Mouse (Mus musculus) heart, embryonic 16.5 days (tissue): ENCODE data around the gene Slc50a1. TPM values are rescaled to one million over a fixed set of nuclear protein-coding genes. Genes with fewer than 3 reads are reported as not detected.

Experiments
- ATAC-seq: fragments of 200-750 bp; cut with Nextera tagmentation; replicated peaks from 2 replicates; pipeline ENCODE4 v1.8.0; 2017; ENCODE audit warnings: moderate number of reproducible peaks; ENCODE audit not compliant: insufficient read depth, low FRiP score; ENCODE audit errors: extremely low read depth
- H3K27ac ChIP-seq: fragments of 300-500 bp; sonication (generic); 2 replicates; pipeline ENCODE4 v1.5.1; 2014; ENCODE audit warnings: mild to moderate bottlenecking, low read length, control low read depth, moderate library complexity
- H3K27me3 ChIP-seq: fragments of 300-500 bp; sonication (generic); 2 replicates; pipeline ENCODE4 v1.6.1; 2014; ENCODE audit warnings: low read length, mixed read lengths; ENCODE audit not compliant: control insufficient read depth, insufficient read depth
- H3K36me3 ChIP-seq: fragments of 300-500 bp; sonication (generic); 2 replicates; pipeline ENCODE4 v1.6.1; 2014; ENCODE audit not compliant: control insufficient read depth, insufficient read depth
- H3K4me1 ChIP-seq: fragments of 300-500 bp; sonication (generic); 2 replicates; pipeline ENCODE4 v1.6.1; 2014; ENCODE audit warnings: low read length, mixed read lengths; ENCODE audit not compliant: control insufficient read depth, insufficient read depth
- H3K4me2 ChIP-seq: fragments of 300-500 bp; sonication (generic); 2 replicates; pipeline ENCODE4 v1.6.1; 2014; ENCODE audit warnings: low read depth, mild to moderate bottlenecking, control low read depth, low read length
- H3K4me3 ChIP-seq: fragments of 300-500 bp; sonication (generic); 2 replicates; pipeline ENCODE4 v1.5.1; 2014; ENCODE audit warnings: mild to moderate bottlenecking, control low read depth, low read length
- H3K9ac ChIP-seq: fragments of 300-500 bp; sonication (generic); 2 replicates; pipeline ENCODE4 v1.6.1; 2014; ENCODE audit warnings: low read length, control low read depth
- H3K9me3 ChIP-seq: fragments of 300-500 bp; sonication (generic); replicated peaks from 2 replicates; pipeline ENCODE4 v1.6.1; 2016; ENCODE audit warnings: low read length; ENCODE audit not compliant: control insufficient read depth
- WGBS: fragments of 180-500 bp; shearing (Covaris S2); extraction: QIAGEN DNeasy Blood & Tissue Kit; methylation state at CpG from one replicate; pipeline ENCODE4 v1.1.7; 2014; 5-methylcytosine and 5-hydroxymethylcytosine counted together
- polyA plus RNA-seq: library from polyadenylated mRNA; unstranded; fragments of >200 nt; fragmentation: Nextera tagmentation; extraction: Ambion mirVana; gene quantifications from 2 replicates; pipeline ENCODE4 v1.2.1, GENCODE M21; 2015

Slc50a1 gene
- polyA plus RNA-seq, 1 experiment from 2014 or later, result 44.8 TPM

- H3K4me2 ChIP-seq, result peak overlapping the region; percentile 98
- peaks cover 12% of the 10 kb centered on the region for H3K36me3 ChIP-seq
- H3K9ac ChIP-seq, result peak overlapping the region; percentile 83
- H3K4me1 ChIP-seq, result peaks cover 28% of the 10 kb centered on the region
- 41% methylated on average over 7 of the region's 7 CpGs for WGBS
- peak overlapping the region; percentile 91 for H3K27ac ChIP-seq
- H3K4me3 ChIP-seq, result peak overlapping the region; percentile 69
- peaks cover 2% of the 10 kb centered on the region; the same call in 1 of the 2 replicates for H3K27me3 ChIP-seq
- no peaks in the 10 kb centered on the region for H3K9me3 ChIP-seq
- peak; percentile 11 for ATAC-seq
These were observed 7.7 kb upstream of the Slc50a1 start for GRCm38 (mm10) chr3:89278107-89278506.

DNA sequence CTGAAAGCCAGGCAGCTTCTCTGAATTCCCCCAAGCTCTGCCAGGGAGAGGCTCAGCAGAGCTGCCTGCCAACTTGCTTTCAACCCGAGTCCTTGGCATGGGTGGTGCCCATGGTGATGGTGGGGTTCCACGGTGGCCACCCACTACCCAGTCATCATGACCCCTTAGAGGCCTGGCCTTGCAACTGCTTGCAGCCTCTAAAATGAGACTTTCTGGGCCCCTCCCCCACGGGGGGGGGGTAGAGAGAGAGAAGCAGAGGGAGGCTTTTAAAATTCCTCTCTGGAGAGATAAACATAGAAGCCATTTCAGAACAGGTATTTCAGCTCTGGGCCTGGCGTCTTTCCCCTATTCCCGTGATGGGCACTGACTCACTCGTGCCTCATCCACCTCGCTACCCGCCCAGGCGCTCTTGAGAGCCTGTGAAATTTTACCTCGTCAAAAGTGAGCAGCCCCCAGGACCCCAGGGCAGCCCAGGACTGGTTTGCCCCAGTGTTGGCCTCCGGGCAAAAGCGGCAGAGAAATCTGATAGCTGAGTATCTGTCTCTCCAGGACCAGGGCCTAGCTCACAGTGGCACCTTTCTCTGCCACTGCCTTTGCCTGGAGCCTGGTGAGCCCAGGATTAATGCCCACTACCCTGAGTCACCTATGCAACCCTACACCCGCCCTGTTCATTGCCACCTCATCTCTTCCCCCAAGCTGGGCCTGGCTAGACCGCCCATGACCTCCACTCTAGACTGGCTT, 7.1 kb upstream of the Slc50a1 start:
- H3K4me1 ChIP-seq, result peaks cover 28% of the 10 kb centered on the region
- WGBS, result 23% methylated on average over 14 of the region's 14 CpGs
- no peaks in the 10 kb centered on the region for H3K9me3 ChIP-seq
- ATAC-seq, result peak; percentile 6; the same call in 1 of the 2 replicates
- H3K4me2 ChIP-seq, result peak overlapping the region; percentile 98
- peak overlapping the region; percentile 83 for H3K9ac ChIP-seq
- peak overlapping the region; percentile 91 for H3K27ac ChIP-seq
- peaks cover 15% of the 10 kb centered on the region for H3K36me3 ChIP-seq
- H3K27me3 ChIP-seq, result no peaks in the 10 kb centered on the region
- peak overlapping the region; percentile 69 for H3K4me3 ChIP-seq

- ATAC-seq, result no peak
- Histone ChIP-seq H3K9me3 (no peaks in the 10 kb centered on the region), H3K4me1 (peaks cover 27% of the 10 kb centered on the region), H3K9ac (no peak overlapping the region), H3K4me2 (peak overlapping the region; percentile 98; the same call in 1 of the 2 replicates), H3K36me3 (peaks cover 21% of the 10 kb centered on the region), H3K4me3 (no peak overlapping the region), H3K27me3 (no peaks in the 10 kb centered on the region), H3K27ac (no peak overlapping the region)
- WGBS, result 87% methylated on average over 13 of the region's 13 CpGs
These were observed 5.7 kb upstream of the Slc50a1 start for GRCm38 (mm10) chr3:89276061-89276460.

GRCm38 (mm10) chr3:89271760-89272159, 1.4 kb upstream of the Slc50a1 start:
- ATAC-seq, result no peak
- Histone ChIP-seq H3K4me1 (peaks cover 37% of the 10 kb centered on the region), H3K4me3 (no peak overlapping the region), H3K27me3 (no peaks in the 10 kb centered on the region), H3K36me3 (peaks cover 21% of the 10 kb centered on the region), H3K27ac (no peak overlapping the region), H3K9ac (no peak overlapping the region), H3K9me3 (no peaks in the 10 kb centered on the region), H3K4me2 (no peak overlapping the region)
- WGBS, result 43% methylated on average over 6 of the region's 6 CpGs

GRCm38 (mm10) chr3:89270891-89271290, 521 bp upstream of the Slc50a1 start:
- Histone ChIP-seq H3K9me3 (no peaks in the 10 kb centered on the region), H3K27ac (peak overlapping the region; percentile 85), H3K36me3 (peaks cover 20% of the 10 kb centered on the region), H3K4me2 (peak overlapping the region; percentile 82), H3K27me3 (no peaks in the 10 kb centered on the region), H3K4me3 (peak overlapping the region; percentile 69; the same call in 1 of the 2 replicates), H3K9ac (peak overlapping the region; percentile 77), H3K4me1 (peaks cover 37% of the 10 kb centered on the region)
- no peak for ATAC-seq
- WGBS, result 48% methylated on average over 6 of the region's 6 CpGs

DNA sequence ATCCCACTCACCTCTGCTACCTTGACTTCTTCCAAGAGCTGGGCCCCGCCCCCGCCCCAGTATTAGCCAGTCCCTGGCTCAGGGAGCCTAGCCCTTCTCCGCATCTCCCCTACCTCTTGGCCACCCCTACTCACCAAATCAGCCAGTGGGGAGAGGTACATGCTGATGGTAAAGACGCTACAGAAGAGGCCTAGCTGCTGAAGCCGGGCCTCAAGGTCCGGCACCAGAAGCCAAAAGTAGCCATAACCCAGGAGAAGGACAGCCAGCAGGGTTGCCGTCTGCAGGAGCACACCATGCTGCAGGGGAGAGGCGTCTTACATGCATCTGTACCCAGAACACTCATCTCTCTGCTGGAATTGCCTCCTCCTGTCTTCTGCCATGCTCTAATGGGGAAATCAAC, 1.5 kb downstream of the Slc50a1 start:
- Histone ChIP-seq H3K9ac (no peak overlapping the region; the same call in 1 of the 2 replicates), H3K36me3 (peaks cover 9% of the 10 kb centered on the region), H3K4me2 (peak overlapping the region; percentile 82), H3K4me1 (peaks cover 38% of the 10 kb centered on the region), H3K4me3 (no peak overlapping the region), H3K27ac (no peak overlapping the region), H3K27me3 (no peaks in the 10 kb centered on the region), H3K9me3 (no peaks in the 10 kb centered on the region)
- no peak for ATAC-seq
- 71% methylated on average over 8 of the region's 8 CpGs for WGBS

DNA sequence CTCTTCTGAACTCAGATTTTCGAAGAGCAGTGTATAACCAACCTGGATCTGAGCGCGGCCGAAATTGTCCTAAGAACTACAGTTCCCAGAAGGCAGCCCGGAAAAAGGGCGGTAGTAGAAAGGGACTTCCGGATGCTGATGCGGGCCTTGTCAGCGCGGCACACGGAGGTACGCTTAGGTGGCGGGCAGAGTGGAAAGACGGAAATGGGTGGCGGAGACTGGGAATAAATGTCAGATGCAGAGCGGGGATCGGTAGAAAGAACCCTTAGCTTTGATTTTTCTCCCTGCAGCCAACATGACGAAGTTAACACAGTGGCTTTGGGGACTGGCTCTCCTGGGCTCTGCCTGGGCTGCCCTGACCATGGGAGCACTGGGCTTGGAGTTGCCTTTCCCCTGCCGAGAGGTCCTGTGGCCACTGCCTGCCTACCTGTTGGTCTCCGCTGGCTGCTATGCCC, 3.9 kb downstream of the Slc50a1 start:
- H3K27ac ChIP-seq, result peak overlapping the region; percentile 75
- H3K9me3 ChIP-seq, result no peaks in the 10 kb centered on the region
- H3K4me1 ChIP-seq, result peaks cover 35% of the 10 kb centered on the region
- H3K36me3 ChIP-seq, result no peaks in the 10 kb centered on the region
- H3K27me3 ChIP-seq, result no peaks in the 10 kb centered on the region
- peak overlapping the region; percentile 72 for H3K4me3 ChIP-seq
- H3K9ac ChIP-seq, result peak overlapping the region; percentile 90
- under 1% methylated on average over 20 of the region's 20 CpGs for whole genome bisulfite sequencing
- peak overlapping the region; percentile 81 for H3K4me2 ChIP-seq
- peak; percentile 79 for ATAC-seq

GRCm38 (mm10) chr3:89262417-89262816, 8.0 kb downstream of the Slc50a1 start:
- 50% methylated on average over 10 of the region's 10 CpGs for WGBS
- no peak overlapping the region for H3K4me2 ChIP-seq
- no peaks in the 10 kb centered on the region for H3K27me3 ChIP-seq
- no peak overlapping the region for H3K4me3 ChIP-seq
- no peak for ATAC-seq
- peak overlapping the region; percentile 33 for H3K27ac ChIP-seq
- H3K36me3 ChIP-seq, result no peaks in the 10 kb centered on the region
- no peak overlapping the region for H3K9ac ChIP-seq
- H3K4me1 ChIP-seq, result peaks cover 10% of the 10 kb centered on the region
- H3K9me3 ChIP-seq, result no peaks in the 10 kb centered on the region

DNA sequence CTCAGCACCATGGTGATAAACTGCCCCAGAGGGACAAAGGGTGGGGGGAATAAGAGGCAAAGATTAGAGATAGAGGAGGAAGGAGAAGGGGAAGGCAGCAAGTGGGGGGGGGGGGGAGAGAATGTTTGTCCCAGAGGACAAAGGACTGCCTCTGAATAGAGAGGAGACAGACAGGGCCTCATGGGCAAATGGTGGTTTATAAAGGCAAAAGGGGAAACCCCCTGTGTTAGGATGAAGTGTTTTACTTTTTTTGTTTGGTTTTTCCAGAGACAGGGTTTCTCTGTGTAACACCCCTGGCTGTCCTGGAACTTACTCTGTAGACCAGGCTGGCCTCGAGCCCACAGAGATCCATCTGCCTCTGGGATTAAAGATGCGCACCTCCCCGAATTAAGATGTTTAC, 10.2 kb downstream of the Slc50a1 start:
- Histone ChIP-seq H3K4me3 (no peak overlapping the region), H3K4me1 (no peaks in the 10 kb centered on the region), H3K9me3 (no peaks in the 10 kb centered on the region), H3K4me2 (no peak overlapping the region), H3K27me3 (no peaks in the 10 kb centered on the region), H3K36me3 (no peaks in the 10 kb centered on the region), H3K27ac (no peak overlapping the region), H3K9ac (no peak overlapping the region)
- ATAC-seq, result no peak
- 74% methylated on average over 3 of the region's 3 CpGs for WGBS
